Mouse (Mus musculus): Measurements from ENCODE around the gene Capn10.

GRCm38 (mm10) chr1:92943219-92943989, 9.2 kb downstream of the Capn10 start:
- TF ChIP-seq POLR2A (IDR thresholded peaks at IDR 0.05; ENCODE audit: extremely low read depth, insufficient read depth, low read length) (no peak), CTCF (IDR thresholded peaks at IDR 0.05; ENCODE audit: extremely low read depth, insufficient read depth, low read length) (no peak)
